Comparison of ENCODE assay signal across 8 mouse cellular contexts in the genomic region with DNA sequence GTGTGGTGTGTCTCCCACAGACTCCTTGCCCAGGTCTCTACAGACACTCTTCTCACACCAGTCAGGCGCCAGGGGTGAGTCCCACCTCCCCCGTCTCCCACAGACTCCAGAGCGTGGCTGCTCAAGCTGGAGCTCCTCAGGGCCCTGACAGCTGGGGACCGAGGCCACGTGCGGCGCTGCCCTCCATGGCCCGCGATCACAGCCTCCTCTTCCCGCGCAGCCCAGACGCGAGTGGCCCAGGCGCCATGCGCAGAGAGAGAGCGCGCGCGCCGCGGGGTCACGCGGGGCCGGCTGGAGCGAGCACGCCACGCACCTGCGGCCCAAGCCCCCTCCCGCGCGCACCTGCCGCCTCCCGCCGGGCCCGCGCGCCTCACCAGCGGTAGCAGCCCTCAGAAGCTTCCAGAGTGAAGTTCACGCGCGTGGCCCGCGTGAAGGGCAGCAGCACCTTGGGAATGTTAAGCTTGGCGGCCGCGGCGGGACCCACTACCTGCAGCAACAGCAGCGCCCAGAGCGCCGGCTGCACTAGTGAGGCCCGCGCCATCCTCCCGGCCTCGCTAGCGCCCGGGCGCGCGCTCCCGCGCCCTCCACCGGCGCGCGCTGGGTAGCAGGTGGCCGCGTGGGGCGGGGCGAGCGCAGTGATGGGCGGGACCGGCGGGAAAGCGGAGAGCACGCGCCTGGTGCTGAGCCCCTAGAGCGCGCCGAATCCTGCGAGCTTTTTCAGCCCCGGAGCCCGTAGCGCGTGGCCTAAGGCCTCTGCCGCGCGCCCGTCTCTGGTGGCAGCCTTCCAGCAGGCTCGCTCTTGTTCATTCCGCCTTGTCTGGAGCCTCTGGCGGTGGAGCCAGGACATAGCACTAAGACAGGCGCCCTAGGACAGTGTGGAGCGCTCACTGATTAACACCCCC. TPM values are rescaled to one million over a fixed set of nuclear protein-coding genes. Genes with fewer than 3 reads are reported as not detected.
A peak's percentile ranks its signal among the peaks of the same experiment; 100 is the strongest.
DNase-seq lines count a peak whose midpoint lies in the region; ATAC-seq and TF ChIP-seq lines count a peak whose summit lies in the region.

A gene (minus strand): TSS at position 586 of the 902 bp plus-strand sequence.

- ATAC-seq in embryonic facial prominence, embryonic 15.5 days (ENCODE audit: insufficient number of reproducible peaks, low FRiP score, low TSS enrichment, low read depth): peak; percentile 93
- peak; percentile 97 for ATAC-seq in kidney, embryonic 14.5 days (ENCODE audit: low FRiP score, low TSS enrichment)
- ATAC-seq in limb, embryonic 15.5 days (ENCODE audit: insufficient number of reproducible peaks, low FRiP score, low TSS enrichment, low read depth): peak; percentile 91

- peak within 1 kb of the TSS; percentile 28 for H3K9ac ChIP-seq in embryonic facial prominence, embryonic 15.5 days
- peak within 1 kb of the TSS; percentile 84 for H3K9ac ChIP-seq in kidney, embryonic 14.5 days (ENCODE audit: low read depth, low read length)
- H3K9ac ChIP-seq in limb, embryonic 15.5 days: peak within 1 kb of the TSS; percentile 43

- under 1% methylated on average over 93 of the region's 93 CpGs for WGBS in bone marrow, adult 2 months
- under 1% methylated on average over 87 of the region's 93 CpGs for whole genome bisulfite sequencing in embryonic facial prominence, embryonic 15.5 days
- WGBS in kidney, embryonic 14.5 days: under 1% methylated on average over 85 of the region's 93 CpGs
- under 1% methylated on average over 89 of the region's 93 CpGs for WGBS in limb, embryonic 15.5 days

- H3K27me3 ChIP-seq in embryonic facial prominence, embryonic 15.5 days: peaks cover 11% of the 10 kb centered on the region
- peaks cover 3% of the 10 kb centered on the region; the same call in 1 of the 2 replicates for H3K27me3 ChIP-seq in kidney, embryonic 14.5 days (ENCODE audit: control insufficient read depth, insufficient read depth, low read length)
- peaks cover 18% of the 10 kb centered on the region for H3K27me3 ChIP-seq in limb, embryonic 15.5 days

- peak within 1 kb of the TSS; percentile 58 for H3K4me3 ChIP-seq in bone marrow, adult 2 months (replicated peaks; ENCODE audit: control insufficient read depth, low read depth, low read length)
- peak within 1 kb of the TSS; percentile 63 for H3K4me3 ChIP-seq in embryonic facial prominence, embryonic 15.5 days (replicated peaks)
- peak within 1 kb of the TSS; percentile 69 for H3K4me3 ChIP-seq in kidney, embryonic 14.5 days (ENCODE audit: low read length)
- H3K4me3 ChIP-seq in limb, embryonic 15.5 days: peak within 1 kb of the TSS; percentile 63

- no peaks in the 10 kb centered on the region for H3K36me3 ChIP-seq in embryonic facial prominence, embryonic 15.5 days
- H3K36me3 ChIP-seq in kidney, embryonic 14.5 days (ENCODE audit: control insufficient read depth, insufficient read depth, low read length): no peaks in the 10 kb centered on the region
- H3K36me3 ChIP-seq in limb, embryonic 15.5 days: no peaks in the 10 kb centered on the region

- peak; percentile 70; the same call in 1 of the 2 replicates for TF ChIP-seq POLR2A in bone marrow, adult 2 months (IDR thresholded peaks at IDR 0.05; ENCODE audit: borderline replicate concordance, control insufficient read depth, low read depth, low read length)

- no peaks in the 10 kb centered on the region for H3K9me3 ChIP-seq in embryonic facial prominence, embryonic 15.5 days (replicated peaks)
- no peaks in the 10 kb centered on the region for H3K9me3 ChIP-seq in kidney, embryonic 14.5 days (ENCODE audit: control insufficient read depth, low read length)
- no peaks in the 10 kb centered on the region for H3K9me3 ChIP-seq in limb, embryonic 15.5 days

- peak; percentile 58 for TF ChIP-seq CTCF in bone marrow, adult 2 months (IDR thresholded peaks at IDR 0.05; ENCODE audit: control insufficient read depth, insufficient read depth, low read length)

- peak within 1 kb of the TSS; percentile 97 for H3K27ac ChIP-seq in bone marrow, adult 2 months (ENCODE audit: control insufficient read depth, insufficient read depth, low read depth, low read length, poor library complexity)
- H3K27ac ChIP-seq in embryonic facial prominence, embryonic 15.5 days (replicated peaks): 0 out of 2 replicates have a peak within 1 kb of the TSS, but pooled peaks have one; percentile 17
- peak within 1 kb of the TSS; percentile 68 for H3K27ac ChIP-seq in kidney, embryonic 14.5 days (ENCODE audit: low read depth, low read length)
- H3K27ac ChIP-seq in limb, embryonic 15.5 days: no peak within 1 kb of the TSS; the same call in 1 of the 2 replicates

- DNase-seq in 3134 (ENCODE audit: extremely low read depth, insufficient read length, low spot score): peak; percentile 86
- peak; percentile 91 for DNase-seq in heart, adult 9 months (ENCODE audit: low spot score in 2 of 2)
- peak; percentile 71 to 81 for DNase-seq in monocyte, adult 2 months (ENCODE audit: low read depth in 1 of 2, low spot score in 2 of 2)
- DNase-seq in spleen, postnatal 36 days (ENCODE audit: low spot score in 2 of 2): peak; percentile 91 to 92

- H3K4me2 ChIP-seq in embryonic facial prominence, embryonic 15.5 days (replicated peaks): peak within 1 kb of the TSS; percentile 100
- peak within 1 kb of the TSS; percentile 95 for H3K4me2 ChIP-seq in kidney, embryonic 14.5 days (replicated peaks; ENCODE audit: low read depth, low read length)
- peak within 1 kb of the TSS; percentile 99 for H3K4me2 ChIP-seq in limb, embryonic 15.5 days

- peaks cover 10% of the 10 kb centered on the region for H3K4me1 ChIP-seq in bone marrow, adult 2 months (ENCODE audit: control insufficient read depth, insufficient read depth, low read length)
- peaks cover 18% of the 10 kb centered on the region for H3K4me1 ChIP-seq in embryonic facial prominence, embryonic 15.5 days
- H3K4me1 ChIP-seq in kidney, embryonic 14.5 days (ENCODE audit: control insufficient read depth, insufficient read depth, low read length): peaks cover 17% of the 10 kb centered on the region
- H3K4me1 ChIP-seq in limb, embryonic 15.5 days: peaks cover 20% of the 10 kb centered on the region

RNA-seq across cellular contexts. Expression of the gene that starts here (rescaled TPM):
- polyA plus RNA-seq in bone marrow, adult 2 months (2011; ENCODE audit: insufficient read depth, insufficient read length, low replicate concordance, missing spikeins): 58.4 and 111 TPM in 2 replicates
- polyA plus RNA-seq in embryonic facial prominence, embryonic 15.5 days (2015; fragmentation: Nextera tagmentation; extraction: Ambion mirVana): 9.2 and 9.9 TPM in 2 replicates
- 13.1 and 30.6 TPM in 2 replicates for polyA plus RNA-seq in kidney, embryonic 14.5 days (2014; fragmentation: Nextera tagmentation; extraction: Ambion mirVana)
- 11.3 and 11.6 TPM in 2 replicates for polyA plus RNA-seq in limb, embryonic 15.5 days (2015; fragmentation: Nextera tagmentation; extraction: Ambion mirVana)

Comparison
In these comparisons a context has a peak if more than half of its experiments do, and no peak if none do; other contexts are left out.
1. H3K9ac ChIP-seq: peak in every context shown above with its lines; median percentile 84 in kidney, embryonic 14.5 days; 43 in limb, embryonic 15.5 days; 28 in embryonic facial prominence, embryonic 15.5 days.